Mouse (Mus musculus): ENCODE results near the gene Capn1. TPM values are rescaled to one million over a fixed set of nuclear protein-coding genes. Genes with fewer than 3 reads are reported as not detected.
"Not testable (repeated sequence)": the region's sequence is repeated elsewhere in the genome, so short reads cannot be mapped to it uniquely, and the experiment has no call there.

Gene Capn1
- polyA plus RNA-seq, 1 experiment from 2014 or later: 70.4 TPM

GRCm38 (mm10) chr19:6054296-6054695 is 38.6 kb upstream of the Capn1 start:
- no peaks in the 10 kb centered on the region for H3K27me3 ChIP-seq
- no peak for ATAC-seq
- in situ Hi-C loops (cut with MboI; ENCODE audit: low pct_unique_long_range_greater_than_20kb): no loop called here
- DNase-seq (ENCODE audit: low read depth, low spot score): no peak
- POLR2A ChIA-PET: no interaction called here
- no peak for TF ChIP-seq CTCF (IDR thresholded peaks at IDR 0.05)
- CTCF ChIA-PET: interaction anchor here (1.3 to 2.4 kb wide), 2 partner anchors 8 to 39 kb away, joined by 3 to 5 read pairs; partner anchors contain the start of genes Capn1 and Syvn1

- in situ Hi-C loops (cut with MboI; ENCODE audit: low pct_unique_long_range_greater_than_20kb): no loop called here
- no peak for TF ChIP-seq CTCF (IDR thresholded peaks at IDR 0.05)
- H3K27me3 ChIP-seq: no peaks in the 10 kb centered on the region
- ChIA-PET CTCF (interaction anchor here (1.3 to 2.1 kb wide), 3 partner anchors 15 to 128 kb away, joined by 4 to 7 read pairs (median 5); partner anchors contain the start of genes Arl2 and Cdc42ep2), POLR2A (interaction anchor here (0.6 to 1.6 kb wide), 2 partner anchors 11 to 121 kb away, joined by 3 to 4 read pairs; no protein-coding TSS in a partner anchor)
- DNase-seq (ENCODE audit: low read depth, low spot score) (no peak), ATAC-seq (no peak)
These were observed 36.8 kb upstream of the Capn1 start for GRCm38 (mm10) chr19:6052516-6052915.

- DNase-seq (ENCODE audit: low read depth, low spot score): no peak
- ChIA-PET POLR2A (interaction anchor here (0.8 kb wide), 1 partner anchor 22 kb away, joined by 5 read pairs; no protein-coding TSS in a partner anchor), CTCF (no interaction called here)
- no peak for ATAC-seq
- TF ChIP-seq CTCF (IDR thresholded peaks at IDR 0.05): no peak
- no peaks in the 10 kb centered on the region for H3K27me3 ChIP-seq
- in situ Hi-C loops (cut with MboI; ENCODE audit: low pct_unique_long_range_greater_than_20kb): no loop called here
These were observed 33.1 kb upstream of the Capn1 start for GRCm38 (mm10) chr19:6048681-6049410.

GRCm38 (mm10) chr19:6047899-6048166 is 32.1 kb upstream of the Capn1 start:
- H3K27me3 ChIP-seq: no peaks in the 10 kb centered on the region
- no peak for ATAC-seq
- DNase-seq (ENCODE audit: low read depth, low spot score): no peak
- CTCF ChIA-PET: no interaction called here
- TF ChIP-seq CTCF (IDR thresholded peaks at IDR 0.05): no peak
- POLR2A ChIA-PET: no interaction called here
- in situ Hi-C loops (cut with MboI; ENCODE audit: low pct_unique_long_range_greater_than_20kb): no loop called here

- in situ Hi-C loops (cut with MboI; ENCODE audit: low pct_unique_long_range_greater_than_20kb): no loop called here
- ATAC-seq (peak; percentile 3), DNase-seq (ENCODE audit: low read depth, low spot score) (no peak)
- H3K27me3 ChIP-seq: no peaks in the 10 kb centered on the region
- ChIA-PET POLR2A (interaction anchor here (0.9 to 1.8 kb wide), 3 partner anchors 13 to 192 kb away, joined by 3 to 15 read pairs (median 4); partner anchors contain the start of genes Pola2 and Znhit2), CTCF (interaction anchor here (1.7 to 3.4 kb wide), 2 partner anchors 19 to 82 kb away, joined by 5 to 13 read pairs; partner anchors contain the start of gene Pola2)
- TF ChIP-seq CTCF (IDR thresholded peaks at IDR 0.05): no peak
These were observed 31.6 kb upstream of the Capn1 start for GRCm38 (mm10) chr19:6047154-6047898.

- DNase-seq (ENCODE audit: low read depth, low spot score) (peak; percentile 96), ATAC-seq (peak; percentile 86)
- CTCF ChIA-PET: interaction anchor here (1.1 to 3.4 kb wide), 3 partner anchors 8 to 81 kb away, joined by 3 to 13 read pairs (median 5); partner anchors contain the start of gene Pola2
- in situ Hi-C loops (cut with MboI; ENCODE audit: low pct_unique_long_range_greater_than_20kb): no loop called here
- TF ChIP-seq CTCF (IDR thresholded peaks at IDR 0.05): no peak
- H3K27me3 ChIP-seq: no peaks in the 10 kb centered on the region
- POLR2A ChIA-PET: interaction anchor here (0.6 to 1.8 kb wide), 11 partner anchors 9 to 223 kb away, joined by 3 to 15 read pairs (median 4); partner anchors contain the start of genes Capn1, Fau, Mrpl49 and Pola2
These were observed 30.8 kb upstream of the Capn1 start, which contains the start of gene Syvn1 for GRCm38 (mm10) chr19:6046294-6047153. Gene Syvn1 (plus strand): TSS chr19:6046576.

- ATAC-seq: no peak
- TF ChIP-seq CTCF (IDR thresholded peaks at IDR 0.05): no peak
- no peak for DNase-seq (ENCODE audit: low read depth, low spot score)
- in situ Hi-C loops (cut with MboI; ENCODE audit: low pct_unique_long_range_greater_than_20kb): no loop called here
- CTCF ChIA-PET: interaction anchor here (1.1 to 3.4 kb wide), 3 partner anchors 9 to 80 kb away, joined by 3 to 13 read pairs (median 5); partner anchors contain the start of gene Pola2
- no peaks in the 10 kb centered on the region for H3K27me3 ChIP-seq
- POLR2A ChIA-PET: interaction anchor here (0.7 to 1.8 kb wide), 9 partner anchors 8 to 222 kb away, joined by 3 to 15 read pairs (median 4); partner anchors contain the start of genes Capn1, Fau, Mrpl49 and Pola2
These were observed 29.9 kb upstream of the Capn1 start for GRCm38 (mm10) chr19:6045366-6046293.

- in situ Hi-C loops (cut with MboI; ENCODE audit: low pct_unique_long_range_greater_than_20kb); POLR2A ChIA-PET; ATAC-seq; DNase-seq (ENCODE audit: low read depth, low spot score); H3K27me3 ChIP-seq: not testable (repeated sequence)
- CTCF ChIA-PET: interaction anchor here (3.4 kb wide), 1 partner anchor 79 kb away, joined by 13 read pairs; the partner anchor contains the start of gene Pola2
These were observed 28.4 kb upstream of the Capn1 start for GRCm38 (mm10) chr19:6044102-6044501.

- in situ Hi-C loops (cut with MboI; ENCODE audit: low pct_unique_long_range_greater_than_20kb): no loop called here
These were observed 26.6 kb upstream of the Capn1 start for GRCm38 (mm10) chr19:6042293-6042692.

More at GRCm38 (mm10) chr19:6042293-6042692, 26.6 kb upstream of the Capn1 start:
- ChIA-PET POLR2A (no interaction called here), CTCF (no interaction called here)
- ATAC-seq: no peak
- H3K27me3 ChIP-seq: no peaks in the 10 kb centered on the region
- no peak for DNase-seq (ENCODE audit: low read depth, low spot score)
- no peak for TF ChIP-seq CTCF (IDR thresholded peaks at IDR 0.05)

All from Patski (cell line).